Mouse (Mus musculus): Measurements from ENCODE around the gene Bbs4. TPM values are rescaled to one million over a fixed set of nuclear protein-coding genes. Genes with fewer than 3 reads are reported as not detected.

The Bbs4 gene
- total RNA-seq, 2 experiments from 2014 or later, result 4.7 to 5.8 TPM

DNA sequence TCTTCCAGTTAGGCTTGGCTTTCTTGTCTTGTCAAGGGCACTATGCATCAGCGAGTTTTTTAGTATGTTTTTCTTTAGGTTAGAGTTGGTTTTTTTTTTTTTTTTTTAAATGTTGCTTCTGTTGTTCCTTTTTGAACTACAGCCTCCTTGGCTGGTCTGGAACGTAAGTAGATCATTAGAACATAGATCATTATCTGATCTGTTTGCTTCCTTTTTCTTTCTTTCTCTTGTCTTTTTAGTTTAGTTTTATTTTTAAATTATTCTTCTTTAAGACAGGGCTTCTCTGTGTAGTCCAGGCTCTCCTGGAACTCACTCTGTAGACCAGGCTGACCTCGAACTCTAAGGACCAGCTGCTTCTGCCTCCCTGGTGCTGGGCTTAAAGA is 60.8 kb downstream of the Bbs4 start:
- ATAC-seq (ENCODE audit: poor library complexity, severe bottlenecking), result no peak

DNA sequence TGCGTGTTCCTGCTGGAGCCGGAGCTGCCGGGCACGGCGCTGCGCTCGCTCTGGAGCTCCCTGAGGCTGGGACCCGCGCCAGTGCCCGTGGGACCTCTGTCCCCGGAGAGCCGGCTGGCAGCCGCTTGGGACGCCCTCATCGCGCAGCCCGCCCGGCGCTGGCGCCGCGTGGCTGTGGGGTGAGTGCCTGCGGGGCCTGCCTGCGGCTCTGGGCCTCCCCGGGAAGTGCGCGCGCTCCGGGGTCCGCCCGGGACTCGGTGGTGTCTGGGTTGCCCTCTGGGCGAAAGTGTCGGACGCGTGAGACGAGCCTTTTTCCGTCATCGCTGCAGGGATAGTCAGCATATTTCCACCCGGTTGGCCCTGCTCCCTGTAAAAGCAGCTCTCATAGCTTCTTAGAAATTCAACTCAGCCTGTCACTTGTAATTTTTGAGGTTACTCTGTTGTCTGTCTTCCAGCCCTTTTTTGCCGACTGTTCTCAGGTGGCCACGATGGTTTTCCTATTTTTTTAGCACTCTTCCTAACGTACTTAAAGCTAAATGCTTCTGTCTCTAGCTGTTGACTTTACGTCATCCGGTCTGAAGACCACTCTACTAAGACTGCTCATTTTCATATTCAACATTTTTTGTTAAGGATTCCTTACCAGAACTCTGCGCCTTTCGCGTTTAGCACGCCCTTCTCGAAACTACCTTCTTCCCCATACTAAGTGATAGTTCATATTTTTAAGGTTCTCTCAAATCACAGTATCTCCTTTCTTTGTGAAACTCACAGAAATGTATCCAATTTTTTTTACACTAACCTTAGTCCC is 61.4 kb downstream of the Bbs4 start:
- ATAC-seq (ENCODE audit: poor library complexity, severe bottlenecking), result no peak

- peak; percentile 85 for ATAC-seq (ENCODE audit: poor library complexity, severe bottlenecking)
These were observed 62.2 kb downstream of the Bbs4 start, which contains the start of gene Adpgk for GRCm38 (mm10) chr9:59290957-59291687. Gene Adpgk (plus strand): TSS chr9:59291558.

DNA sequence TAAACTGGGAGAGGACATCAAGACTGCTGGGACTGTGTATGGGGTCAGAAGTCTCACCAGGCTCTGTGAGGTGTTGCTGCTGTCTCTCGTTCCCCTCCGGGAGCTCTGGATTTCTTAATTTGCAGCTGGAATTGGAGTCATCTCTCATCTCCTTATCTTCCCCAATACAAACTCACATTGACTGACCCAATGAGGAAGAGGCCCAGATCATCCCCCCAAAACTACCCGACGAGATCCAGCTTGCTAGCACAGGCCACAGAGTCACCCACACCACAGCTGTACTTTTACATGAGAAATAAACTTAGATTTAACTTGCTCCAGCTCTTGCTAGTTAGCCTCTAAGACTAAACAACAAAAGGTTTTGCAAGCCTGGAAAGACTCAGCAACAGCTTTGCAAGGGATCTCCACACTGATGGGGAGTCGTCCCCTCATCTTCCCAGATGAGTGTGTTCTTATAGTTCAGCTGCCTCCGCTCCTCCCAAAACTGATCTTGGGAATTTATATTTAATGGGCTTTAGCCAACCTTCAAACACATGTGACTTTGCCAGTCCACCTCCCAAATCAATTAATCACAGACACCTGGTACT is 63.7 kb downstream of the Bbs4 start:
- ATAC-seq (ENCODE audit: poor library complexity, severe bottlenecking), result no peak

DNA sequence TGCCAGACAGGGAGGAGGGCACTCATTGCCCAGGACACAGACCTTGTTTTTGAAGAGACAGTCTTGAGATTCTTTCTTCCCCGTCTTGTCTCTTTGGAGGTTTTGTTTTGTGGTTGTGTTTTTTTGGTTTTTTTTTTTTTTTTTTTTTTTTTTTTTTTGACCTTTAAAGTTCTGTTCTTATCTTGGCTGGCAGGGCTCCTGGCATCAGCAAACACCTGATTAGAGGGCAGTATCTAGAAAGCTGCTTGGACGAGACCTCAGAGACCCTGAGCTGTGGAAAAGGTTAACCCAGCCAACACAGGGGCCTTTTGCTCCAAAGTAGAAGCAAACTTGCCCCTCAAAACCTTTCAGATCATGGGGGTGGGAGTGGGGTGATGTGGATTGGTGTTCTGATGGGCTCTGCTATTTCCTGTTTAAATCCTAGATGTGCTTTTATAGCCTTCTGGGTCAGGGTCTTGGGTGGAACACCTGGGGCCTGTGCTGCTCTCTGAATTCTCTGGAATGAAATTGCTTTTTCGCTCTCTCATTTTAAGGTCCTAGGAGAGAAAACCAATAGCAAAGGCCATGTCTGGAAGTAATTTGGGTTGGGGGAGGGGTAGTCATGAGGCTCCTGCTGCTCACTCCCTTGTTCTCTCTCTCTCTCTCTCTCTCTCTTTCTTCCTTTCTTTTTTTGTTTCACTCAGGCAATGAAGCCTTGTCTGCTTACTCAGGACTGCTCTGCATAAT is 64.5 kb downstream of the Bbs4 start:
- no peak for ATAC-seq (ENCODE audit: poor library complexity, severe bottlenecking)

DNA sequence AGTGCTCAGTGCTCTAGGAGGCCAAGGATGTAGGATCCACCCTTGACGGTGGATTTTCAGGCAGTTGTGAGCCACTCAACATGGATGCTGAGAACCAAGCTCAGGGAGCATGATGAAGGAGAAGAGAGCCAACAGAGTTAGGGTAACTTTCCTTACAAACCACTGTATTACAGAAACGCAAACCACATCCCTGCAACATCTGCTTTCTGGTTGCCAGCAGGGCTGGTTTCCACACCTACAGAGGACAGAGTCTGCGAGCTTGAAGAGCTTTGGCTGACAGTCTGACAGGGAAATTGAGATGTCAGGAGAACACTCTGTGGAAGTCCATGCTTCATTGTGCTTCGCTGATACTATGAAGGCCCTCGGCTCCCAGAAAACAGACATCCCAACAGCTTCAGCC is 65.2 kb downstream of the Bbs4 start:
- peak; percentile 31 for ATAC-seq (ENCODE audit: poor library complexity, severe bottlenecking)

GRCm38 (mm10) chr9:59285614-59286013 is 67.7 kb downstream of the Bbs4 start:
- no peak for ATAC-seq (ENCODE audit: poor library complexity, severe bottlenecking)

DNA sequence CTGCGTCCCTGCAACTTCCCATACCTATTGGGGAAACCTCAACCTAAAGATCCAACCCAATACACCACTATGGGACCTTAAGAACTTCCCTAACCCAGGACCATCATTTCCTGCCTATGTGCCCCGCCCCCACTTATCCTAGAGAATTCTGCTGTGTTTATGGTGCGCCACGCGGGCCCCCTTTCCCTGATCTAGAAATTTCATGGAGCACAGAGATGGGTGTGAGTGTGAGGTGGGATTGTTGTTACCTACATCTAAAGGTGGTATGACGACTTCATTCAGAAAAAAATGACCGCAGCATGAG is 70.7 kb downstream of the Bbs4 start:
- ATAC-seq (ENCODE audit: poor library complexity, severe bottlenecking), result no peak

DNA sequence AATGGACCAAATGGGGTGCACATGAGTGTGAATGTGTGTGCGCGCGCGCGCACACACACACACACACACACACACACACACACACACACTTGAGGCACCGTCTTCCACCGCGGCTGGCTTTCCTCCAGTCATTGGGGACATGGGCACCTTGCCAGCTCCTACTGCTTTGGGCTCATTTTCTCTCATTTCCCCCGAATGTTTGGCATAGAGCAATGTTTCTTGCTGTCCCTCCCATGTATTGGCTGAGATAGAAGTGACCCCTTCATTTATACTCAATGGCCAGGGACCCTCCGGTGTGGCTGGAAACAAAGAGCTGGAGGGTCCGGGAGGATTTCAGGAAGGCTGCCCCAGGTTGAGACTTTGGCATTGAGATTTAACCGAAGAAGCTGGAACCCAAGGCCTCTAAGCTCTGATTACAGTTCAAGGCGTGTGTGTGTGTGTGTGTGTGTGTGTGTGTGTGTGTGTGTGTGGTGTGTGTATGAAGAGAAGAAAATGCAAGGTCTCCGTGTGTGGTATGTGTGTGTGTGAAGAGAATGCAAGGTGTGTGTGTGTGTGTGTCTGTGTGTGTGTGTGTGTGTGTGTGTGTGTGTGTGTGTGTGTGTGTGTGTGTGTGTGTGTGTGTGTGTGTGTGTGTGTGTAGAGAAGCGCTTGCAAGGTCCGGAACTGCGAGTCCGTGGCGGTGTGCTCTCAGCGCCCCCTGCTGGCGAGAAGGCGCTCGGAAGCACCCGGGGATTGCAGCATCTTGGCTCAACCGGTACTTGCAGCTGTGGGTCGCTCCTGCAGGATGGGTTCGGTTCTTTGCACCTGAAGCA is 71.2 kb downstream of the Bbs4 start:
- peak; percentile 79 for ATAC-seq (ENCODE audit: poor library complexity, severe bottlenecking)

DNA sequence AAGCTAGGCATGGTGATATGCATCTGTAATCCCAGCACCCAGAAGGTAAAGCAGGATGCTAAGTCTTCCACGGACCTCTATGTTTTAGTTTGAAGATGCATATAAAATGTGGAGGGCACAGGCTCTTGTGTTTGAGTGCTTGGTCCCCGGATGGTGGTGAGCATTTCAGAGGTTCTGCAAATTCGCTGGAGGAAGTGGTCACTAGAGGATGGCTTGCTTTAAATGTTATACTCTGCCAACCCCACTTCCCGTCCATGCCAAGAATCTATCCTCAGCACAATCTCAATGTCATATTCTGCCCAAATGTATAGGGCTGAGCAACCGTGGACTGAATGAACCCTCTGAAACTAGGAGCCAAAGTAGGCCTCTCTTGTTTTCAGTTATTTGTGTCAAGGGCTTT is 72.4 kb downstream of the Bbs4 start:
- ATAC-seq (ENCODE audit: poor library complexity, severe bottlenecking), result peak; percentile 53

DNA sequence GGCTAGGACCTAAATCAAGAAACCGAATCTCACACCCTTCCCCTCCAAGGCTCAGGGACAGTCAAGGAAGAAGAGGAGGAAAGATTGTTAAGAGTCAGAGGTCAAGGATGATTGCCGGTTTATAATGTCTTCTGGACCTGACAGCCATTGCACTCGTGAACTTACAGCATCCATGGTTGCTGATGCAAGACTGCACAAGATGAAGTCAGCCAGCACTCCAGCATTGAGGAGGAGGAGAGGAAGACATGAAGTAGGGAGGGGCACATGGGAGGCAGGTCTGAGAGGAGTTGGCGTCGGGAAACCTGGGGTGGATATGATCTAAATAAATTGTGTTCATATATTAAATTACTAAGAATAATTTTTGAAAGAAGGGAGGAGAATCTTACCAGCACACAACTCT is 74.6 kb downstream of the Bbs4 start:
- no peak for ATAC-seq (ENCODE audit: poor library complexity, severe bottlenecking)

- no peak for ATAC-seq (ENCODE audit: poor library complexity, severe bottlenecking)
These were observed 75.1 kb downstream of the Bbs4 start for GRCm38 (mm10) chr9:59278199-59278598.

- ATAC-seq (ENCODE audit: poor library complexity, severe bottlenecking), result no peak
These were observed 78.4 kb downstream of the Bbs4 start for GRCm38 (mm10) chr9:59274846-59275455.

DNA sequence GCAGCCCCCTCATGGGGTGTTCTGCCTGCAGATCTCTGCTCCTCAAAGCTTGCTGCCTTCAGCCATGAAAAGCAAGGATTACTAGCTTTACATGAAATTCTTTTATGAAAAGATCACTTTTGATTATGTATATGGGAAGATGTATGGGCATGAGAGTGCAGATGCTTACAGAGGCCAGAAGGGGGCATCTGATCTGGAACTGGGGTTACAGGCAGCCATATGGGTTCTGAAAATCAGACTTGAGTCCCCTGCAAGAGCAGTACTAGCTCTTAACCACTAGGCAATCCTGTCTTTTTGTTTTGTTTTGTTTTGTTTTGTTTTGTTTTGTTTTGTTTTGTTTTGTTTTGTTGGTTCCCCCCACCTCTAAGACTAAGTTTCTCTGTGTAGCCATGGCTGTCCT is 80.1 kb downstream of the Bbs4 start:
- peak; percentile 60 for ATAC-seq (ENCODE audit: poor library complexity, severe bottlenecking)

Other genes starting within 250 kb of the Bbs4 start
- 199 and 247 TPM in 2 replicates for gene Adpgk, start 62.0 kb downstream of the Bbs4 start, total RNA-seq (2015)
- 176 and 232 TPM in 2 replicates for gene Adpgk, start 62.0 kb downstream of the Bbs4 start, total RNA-seq (2017)
- gene Arih1, start 133.1 kb upstream of the Bbs4 start, total RNA-seq (2015), result 84.9 and 95.7 TPM in 2 replicates
- gene Arih1, start 133.1 kb upstream of the Bbs4 start, total RNA-seq (2017), result 71.7 and 94.6 TPM in 2 replicates
- gene Hexa, start 186.0 kb upstream of the Bbs4 start, total RNA-seq (2015), result 159 and 162 TPM in 2 replicates
- gene Hexa, start 186.0 kb upstream of the Bbs4 start, total RNA-seq (2017), result 252 and 269 TPM in 2 replicates
- 0.75 and 1.4 TPM in 2 replicates for gene Tmem202, start 186.3 kb upstream of the Bbs4 start, total RNA-seq (2015)
- 0.41 and 0.59 TPM in 2 replicates for gene Tmem202, start 186.3 kb upstream of the Bbs4 start, total RNA-seq (2017)
- gene Celf6, start 224.4 kb upstream of the Bbs4 start, total RNA-seq (2015), result not detected in 2 replicates
- gene Celf6, start 224.4 kb upstream of the Bbs4 start, total RNA-seq (2017), result not detected in 2 replicates